Mouse (Mus musculus): Measurements from ENCODE around the gene Tmem266.

Gene Tmem266

DNA sequence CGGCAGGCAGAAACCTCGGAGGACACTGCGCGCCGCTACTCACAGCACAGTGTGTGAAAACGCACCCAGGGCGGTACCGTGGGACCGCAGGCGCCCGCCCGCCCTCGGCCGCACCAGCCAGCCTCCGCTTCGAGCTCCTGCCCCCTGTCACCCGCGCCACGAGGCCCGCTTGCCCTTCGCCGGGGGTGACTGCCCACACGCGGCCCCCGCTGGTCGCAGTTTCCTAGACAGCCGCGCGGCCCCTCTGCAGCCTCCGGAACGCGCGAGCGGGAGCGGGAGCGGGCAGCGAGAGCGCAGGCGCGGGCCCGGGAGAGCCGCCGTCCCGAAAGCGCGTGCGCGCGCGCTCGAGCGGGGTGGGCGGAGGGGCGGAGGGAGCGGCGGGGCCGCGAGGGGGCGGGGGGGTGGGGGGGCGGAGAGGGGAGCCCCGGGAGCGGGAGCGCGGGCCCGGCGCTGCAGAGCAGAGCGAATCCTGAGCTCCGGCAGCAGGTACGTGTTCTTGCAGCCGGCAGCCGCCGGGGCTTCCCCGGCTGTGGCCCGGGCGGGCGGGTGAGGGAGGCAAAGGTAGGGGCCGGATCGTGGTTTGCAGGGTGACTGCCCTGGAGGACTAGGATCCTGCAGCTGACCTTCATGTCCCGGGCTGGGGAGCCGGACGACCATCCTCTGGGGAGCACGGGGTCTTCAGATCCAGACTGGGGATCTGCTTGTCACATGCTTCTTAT, at the start of gene Tmem266, which contains the start of gene Nrg4:
Tmem266 (plus strand) TSS at position 399 of the 719 bp plus-strand sequence.
Nrg4 (minus strand) TSS at position 330 of the 719 bp plus-strand sequence.
- DNase-seq: peak; percentile 72 to 79

DNA sequence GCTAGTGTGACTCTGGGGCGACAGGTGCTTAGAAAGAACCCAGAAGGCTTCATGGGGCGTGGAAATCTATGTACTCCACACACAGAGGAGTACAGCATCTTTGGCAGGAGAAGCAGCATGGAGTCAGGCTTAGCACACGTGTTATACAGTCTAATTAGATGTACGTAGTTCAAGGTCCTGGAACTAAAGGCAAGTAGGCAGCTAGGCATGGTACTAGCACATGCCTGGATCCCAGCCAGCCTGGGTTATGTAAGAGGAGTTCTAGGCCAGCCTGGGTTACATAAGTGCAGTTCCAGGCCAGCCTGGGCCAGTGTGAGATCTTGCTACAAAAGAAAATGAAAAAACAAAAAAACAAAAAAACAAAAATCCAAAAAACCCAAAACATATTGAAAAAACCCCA, 49.2 kb upstream of the Tmem266 start:
- no peak for DNase-seq

DNA sequence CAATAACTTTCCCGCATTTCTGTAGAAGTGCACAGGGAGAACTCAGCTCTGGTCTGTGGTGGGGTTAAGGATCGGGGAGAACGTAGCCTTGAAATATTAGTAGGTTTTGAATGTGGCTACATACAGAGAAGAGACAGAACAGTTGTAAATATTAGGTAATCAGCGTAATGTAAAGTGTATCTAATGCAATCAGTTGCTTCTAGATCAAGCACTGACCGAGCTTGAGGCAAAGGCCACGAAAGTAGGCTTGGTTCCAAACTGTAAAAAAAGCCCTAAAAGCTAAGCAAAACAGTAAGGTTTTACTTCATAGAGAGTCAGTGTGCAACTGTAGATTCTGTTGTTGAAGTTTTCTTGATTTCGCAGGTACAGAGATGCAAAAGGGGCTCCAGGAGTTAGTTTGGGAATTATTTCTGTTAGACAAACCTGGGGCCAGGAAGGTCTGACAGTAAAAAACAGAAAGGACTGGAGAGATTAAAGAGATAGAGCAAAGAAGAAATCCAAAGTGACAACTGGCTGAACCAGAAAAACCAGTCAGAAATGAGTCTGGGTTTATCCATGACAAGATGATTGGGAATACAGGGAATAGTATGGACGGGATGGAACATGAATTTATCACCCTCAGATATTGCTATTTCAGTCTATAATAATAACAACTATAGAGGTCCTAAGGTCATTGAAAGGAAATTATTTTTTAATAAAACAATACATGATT, 47.4 kb upstream of the Tmem266 start:
- DNase-seq: no peak

DNA sequence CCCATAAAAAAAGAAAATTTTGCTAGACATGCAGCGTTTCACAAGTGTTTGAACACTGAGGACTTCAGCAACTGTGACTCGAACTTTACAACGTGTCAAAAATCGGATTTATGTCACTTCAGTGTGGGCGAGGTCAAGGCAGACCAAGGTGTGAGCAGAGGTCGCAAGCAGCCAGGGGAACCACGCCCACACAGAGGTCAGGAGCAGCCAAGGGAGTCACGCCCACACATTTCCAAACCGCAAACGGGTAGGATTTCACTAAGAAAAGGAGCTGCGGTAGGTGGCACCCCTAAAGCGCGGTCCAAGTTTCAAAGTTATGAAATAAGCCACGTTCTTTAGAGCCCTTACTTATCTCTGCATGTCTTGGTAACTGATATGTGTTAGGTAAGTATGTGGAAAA, 43.2 kb upstream of the Tmem266 start:
- peak; percentile 25 to 32 for DNase-seq

DNA sequence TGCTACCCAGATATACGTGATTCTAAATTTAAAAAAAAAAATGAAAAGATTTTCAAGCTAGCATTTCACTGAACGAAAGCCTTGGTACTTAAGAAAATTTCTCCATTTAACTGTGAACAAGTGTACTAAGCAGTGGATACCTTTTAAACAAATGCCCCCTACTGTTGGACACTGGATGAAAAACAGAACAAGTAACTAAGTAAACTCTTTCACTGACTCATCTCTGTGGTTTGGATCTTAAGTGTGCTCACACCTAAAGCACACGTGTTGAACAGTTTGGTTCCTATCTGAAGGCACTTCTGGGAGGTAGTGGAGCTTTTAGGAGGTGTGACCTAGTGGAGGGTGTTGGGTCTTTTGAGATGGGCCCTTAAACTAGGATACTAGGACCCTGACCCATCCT, 41.5 kb upstream of the Tmem266 start:
- DNase-seq: no peak

DNA sequence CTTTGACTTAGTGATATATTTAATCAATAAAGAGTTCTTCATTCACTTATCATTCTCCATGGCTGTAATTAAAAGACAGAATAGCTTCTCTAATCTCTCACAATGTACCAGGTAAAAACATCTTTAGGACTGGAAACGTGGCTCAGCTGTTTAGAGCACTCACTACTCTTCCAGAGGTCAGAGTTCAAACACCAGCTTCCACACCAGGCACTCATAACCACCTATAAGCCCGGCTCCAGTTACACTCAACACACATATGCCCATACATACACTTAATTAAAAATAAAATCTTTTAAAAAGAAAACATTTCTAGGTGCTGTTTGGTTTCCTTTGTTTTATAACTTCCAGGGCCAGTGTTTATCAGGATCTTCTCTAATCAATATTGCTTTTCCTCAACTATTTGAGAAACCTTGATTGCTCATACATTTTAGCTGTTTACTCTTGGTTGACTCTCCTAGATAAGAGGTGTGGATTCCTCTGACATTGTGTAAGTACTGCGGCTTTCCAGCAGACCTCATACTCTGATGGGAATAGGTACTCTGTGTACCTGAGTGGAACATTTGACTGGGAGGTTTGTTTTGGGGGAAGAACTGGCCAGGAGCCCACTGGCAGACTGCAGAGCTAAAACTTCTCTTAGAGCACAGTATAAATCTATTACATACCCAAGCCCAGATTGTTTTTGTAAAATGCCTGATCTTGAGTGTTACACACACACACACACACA, 37.1 kb upstream of the Tmem266 start:
- no peak for DNase-seq

DNA sequence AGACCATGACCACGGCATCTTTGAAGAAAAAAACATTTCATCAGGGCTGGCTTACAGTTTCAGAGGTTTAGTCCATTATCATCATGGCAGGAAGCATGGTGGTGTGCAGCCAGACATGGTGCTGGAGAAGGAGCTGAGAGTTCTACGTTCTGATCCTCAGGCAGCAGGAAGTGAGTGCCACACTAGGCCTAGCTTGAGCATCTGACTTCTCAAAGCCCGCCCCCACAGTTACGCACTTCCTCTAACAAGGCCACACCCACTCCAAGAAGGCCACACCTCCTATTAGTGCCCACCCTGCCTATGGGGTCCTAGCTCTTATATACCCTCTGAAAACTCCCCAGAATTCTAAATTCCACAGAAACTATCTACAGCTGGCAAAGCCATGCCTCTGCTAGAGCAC, 34.7 kb upstream of the Tmem266 start:
- DNase-seq: no peak

DNA sequence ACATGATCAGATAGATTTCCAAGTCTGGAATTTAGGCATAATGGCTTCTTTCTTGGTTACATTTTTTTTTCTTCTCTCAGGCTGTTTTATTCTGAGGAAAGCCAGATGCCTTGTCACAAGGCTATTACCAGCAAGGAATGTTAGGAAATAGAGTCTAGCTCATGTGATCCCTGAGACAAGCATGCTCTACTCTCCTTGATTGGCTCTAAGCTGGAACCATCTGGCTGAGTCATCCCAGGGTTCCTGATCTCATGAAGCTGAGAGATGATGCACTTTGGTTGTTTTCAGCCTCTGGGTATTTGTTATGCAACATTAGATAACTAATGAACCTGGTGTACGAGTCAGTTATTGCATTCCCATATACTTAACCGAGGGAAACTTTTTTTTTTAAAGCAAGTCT, 30.5 kb upstream of the Tmem266 start:
- DNase-seq: no peak

DNA sequence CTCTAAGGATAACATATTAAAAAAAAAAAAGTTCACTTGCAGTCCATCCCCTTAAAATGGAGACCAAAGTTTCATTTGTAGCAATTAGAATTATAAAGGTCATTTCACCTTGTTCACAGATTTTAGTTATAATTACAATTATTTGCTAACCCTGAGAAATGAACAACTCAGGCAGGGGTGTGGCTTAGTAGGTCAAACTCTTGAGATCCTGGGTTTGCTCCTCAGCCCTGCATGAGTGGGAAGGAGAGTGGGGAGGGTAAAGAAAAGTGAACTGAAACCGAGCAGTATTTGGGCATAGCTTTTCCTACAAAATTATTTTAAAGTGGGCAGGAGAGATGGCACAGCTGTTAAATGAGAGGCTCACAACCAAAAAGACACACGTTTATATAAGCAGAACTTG, 19.6 kb upstream of the Tmem266 start:
- DNase-seq: no peak

DNA sequence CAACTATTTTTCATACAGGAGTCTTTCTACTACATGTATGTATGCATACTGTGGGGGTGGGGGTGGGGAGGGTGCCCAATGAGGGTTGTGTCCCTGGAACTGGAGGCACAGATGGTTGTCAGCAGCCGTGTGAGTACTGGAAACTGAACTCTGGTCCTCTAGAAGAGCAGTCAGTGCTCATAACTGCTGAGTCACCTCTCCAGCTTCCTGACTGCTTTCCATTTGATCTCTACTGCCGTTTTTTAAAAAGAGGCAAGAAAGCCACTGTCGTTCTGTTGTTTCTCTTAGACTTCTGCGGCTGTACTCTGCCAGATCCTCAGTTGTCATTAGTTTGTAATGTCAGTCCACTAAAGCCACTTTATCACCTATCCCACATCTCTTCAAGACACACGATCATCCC, 19.2 kb upstream of the Tmem266 start:
- no peak for DNase-seq

DNA sequence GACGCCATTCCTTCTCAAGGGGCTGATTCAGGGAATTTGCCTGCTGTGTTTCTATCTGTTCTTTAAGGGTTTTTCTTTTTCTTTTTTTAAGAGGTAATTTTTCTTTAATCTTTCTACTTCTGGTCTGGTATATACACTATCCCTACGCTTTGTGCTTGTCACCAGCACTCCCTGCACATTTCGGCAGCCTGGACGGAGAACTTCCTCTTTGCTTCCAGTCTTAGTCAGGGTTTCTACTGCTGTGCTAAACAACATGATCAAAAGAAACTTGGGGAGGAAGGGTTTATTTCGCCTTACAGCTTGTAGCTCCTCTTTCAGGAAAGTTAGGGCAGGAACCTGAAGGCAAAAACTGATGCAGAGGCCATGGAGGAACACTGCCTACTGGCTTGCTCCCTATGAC, 18.3 kb upstream of the Tmem266 start:
- no peak for DNase-seq

DNA sequence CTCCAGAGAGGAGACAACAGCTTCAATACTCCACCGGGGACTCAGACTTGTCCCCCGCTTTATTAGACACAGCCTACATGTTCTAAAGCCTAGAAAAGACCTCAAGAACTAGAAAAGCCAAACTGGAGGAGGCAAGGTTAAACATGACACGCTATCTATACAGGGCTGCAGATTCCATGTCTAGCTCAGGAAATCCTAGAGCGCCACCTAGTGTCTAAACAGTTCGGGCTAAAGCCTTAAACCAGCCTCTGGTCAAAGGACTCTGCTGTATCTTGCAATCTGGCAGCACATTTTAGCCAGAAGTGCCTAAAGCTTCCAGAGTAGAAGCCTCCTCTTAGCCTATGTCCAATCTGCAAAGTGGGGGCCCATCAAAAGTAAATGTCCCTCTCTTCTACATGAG, 15.2 kb upstream of the Tmem266 start:
- DNase-seq: peak; percentile 35 to 41

DNA sequence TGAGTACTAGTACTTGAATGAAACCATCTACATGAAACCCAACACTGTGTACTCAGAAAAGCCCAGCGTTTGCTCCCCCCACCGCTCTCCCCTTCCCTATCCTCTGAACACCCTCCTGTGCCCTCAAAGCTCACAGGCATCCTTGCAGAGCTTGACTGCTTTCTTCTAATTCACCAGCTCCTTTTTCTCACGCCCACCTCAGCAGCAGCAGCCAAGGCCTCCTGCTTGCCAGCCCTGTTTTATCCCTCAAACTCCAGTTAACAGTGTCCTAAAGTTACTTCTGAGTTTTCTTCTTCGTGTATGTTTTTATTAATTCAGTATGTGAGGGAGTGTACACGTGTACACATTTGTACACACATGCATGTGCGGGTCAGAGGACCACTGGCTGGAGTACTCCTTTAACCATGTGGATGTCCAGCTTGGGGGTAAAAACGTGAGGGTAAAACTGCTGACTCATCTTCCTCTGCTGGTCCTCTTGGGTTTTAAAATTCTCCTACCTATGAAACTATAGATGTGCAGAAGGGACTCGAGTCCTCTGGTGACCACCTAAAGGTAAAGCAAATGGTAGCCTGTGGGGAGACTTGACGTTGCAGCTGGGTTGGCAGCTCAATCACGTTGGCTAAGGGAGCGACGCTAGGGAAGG, 13.0 kb upstream of the Tmem266 start:
- no peak for DNase-seq

DNA sequence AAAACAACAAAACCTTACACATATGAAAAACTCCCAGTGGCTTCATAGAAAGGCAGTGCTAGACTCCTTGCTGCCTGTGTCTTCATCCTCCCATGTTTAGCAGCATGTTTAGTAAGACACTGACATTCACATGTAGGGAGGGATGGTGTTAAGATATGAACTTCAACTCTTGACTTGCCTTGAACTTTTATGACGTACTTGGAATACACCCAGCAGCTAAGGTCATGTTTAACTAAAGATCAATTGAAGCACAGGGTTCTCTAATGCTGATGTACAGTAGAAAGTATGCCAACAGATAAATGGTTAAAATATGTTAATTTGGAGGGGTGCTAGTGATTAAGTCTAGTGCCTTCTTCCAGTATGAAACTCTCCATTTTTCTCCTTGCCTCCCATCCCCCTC, 4.1 kb upstream of the Tmem266 start:
- no peak for DNase-seq

DNA sequence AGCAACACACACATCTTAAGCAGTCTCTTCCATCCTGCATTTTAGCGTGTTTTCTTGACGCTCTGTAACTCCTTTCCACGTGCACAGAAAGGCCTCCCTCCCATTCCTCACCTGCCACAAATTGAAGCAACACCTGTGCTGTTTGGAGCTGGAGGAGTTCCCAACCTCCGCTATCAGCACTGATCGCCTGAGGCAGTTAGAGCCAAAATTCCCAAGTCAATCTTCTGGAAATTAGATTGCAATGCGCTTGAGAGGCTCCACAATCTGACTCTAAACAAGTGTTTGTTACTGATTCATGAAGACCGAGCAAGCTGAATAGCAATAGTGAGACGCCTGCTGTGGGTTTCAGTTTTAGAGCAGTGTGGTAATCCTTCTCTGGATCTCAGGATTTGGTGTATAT, 2.6 kb upstream of the Tmem266 start:
- no peak for DNase-seq

DNA sequence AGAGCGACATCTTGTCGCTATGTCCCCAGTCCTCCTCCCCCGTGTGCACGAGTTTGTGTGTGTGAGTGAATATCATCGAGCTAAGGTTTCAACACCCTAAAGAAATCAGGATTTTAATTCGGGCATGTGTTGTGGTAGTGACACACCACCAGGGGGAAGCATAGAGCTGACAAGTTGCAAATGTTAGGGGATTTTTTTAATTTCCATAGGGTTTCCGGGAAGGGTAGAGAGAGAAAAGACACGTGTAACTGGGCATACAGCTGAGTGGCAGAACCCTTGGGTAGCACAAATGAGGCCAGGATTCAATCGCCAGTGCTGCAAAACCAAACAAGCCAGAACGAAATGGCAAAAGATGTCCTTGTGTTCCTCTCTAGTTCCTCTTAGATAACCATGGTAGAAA, 2.2 kb upstream of the Tmem266 start:
- DNase-seq: no peak

DNA sequence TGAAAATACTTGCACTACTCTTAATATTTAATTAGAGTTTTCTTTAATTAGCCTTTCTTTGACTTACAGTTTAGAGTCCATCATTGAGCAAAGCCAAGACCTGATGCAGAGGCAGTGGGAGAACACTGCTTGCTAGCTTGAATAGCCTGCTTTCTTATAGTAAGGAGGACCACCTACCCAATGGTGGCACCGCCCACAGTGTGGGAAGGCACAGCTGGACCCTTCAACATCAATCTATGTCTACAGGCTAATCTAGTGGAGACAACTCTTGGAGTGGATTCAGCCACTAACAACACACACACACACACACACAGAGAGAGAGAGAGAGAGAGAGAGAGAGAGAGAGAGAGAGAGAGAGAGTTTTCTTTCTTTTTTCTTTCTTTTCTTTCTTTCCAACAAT, 1.7 kb upstream of the Tmem266 start:
- no peak for DNase-seq

DNA sequence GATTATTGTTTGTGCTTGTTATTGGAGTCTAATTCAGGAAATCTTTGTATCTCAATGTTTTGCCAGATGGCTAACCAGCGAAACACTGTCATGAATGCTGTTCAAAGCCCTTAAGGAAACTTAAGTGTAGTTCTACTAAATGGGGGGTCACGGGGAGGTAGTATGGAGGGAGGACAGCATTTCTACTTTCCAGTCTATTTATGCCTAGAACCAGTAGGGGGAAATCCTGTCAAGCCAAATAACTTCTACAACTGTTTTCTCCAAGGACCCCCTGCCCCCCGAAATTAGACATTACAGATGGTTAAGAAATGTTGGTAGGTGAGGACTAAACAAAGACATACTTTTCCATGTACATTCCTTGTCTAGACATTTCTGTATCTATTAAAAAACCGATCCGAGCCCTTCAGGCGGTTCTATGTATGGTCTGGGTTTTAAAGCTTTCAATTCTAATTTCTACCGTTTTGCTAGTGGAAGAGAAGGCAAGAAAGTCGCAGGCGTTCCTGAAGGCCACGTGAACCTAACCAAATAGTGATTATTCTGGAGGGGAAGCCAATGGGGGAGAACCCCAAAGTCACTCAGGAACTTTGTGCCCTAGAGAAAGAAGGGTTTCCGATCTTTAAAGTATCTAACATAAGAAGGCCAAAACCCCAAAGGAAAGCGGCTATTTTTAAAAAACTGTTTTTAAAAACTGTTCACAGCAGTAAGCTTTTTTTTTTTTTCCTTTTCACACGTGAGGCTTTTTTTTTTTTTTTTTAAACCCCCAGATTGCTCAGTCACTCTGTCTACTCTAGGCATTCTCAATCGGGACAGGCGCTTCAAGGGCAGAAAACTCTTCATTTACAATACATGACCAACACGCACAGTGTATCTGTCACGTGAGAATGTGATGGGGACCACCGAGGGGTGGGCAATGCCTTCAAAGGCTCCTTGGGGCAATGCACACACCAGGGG, 874 bp upstream of the Tmem266 start:
- no peak for DNase-seq

DNA sequence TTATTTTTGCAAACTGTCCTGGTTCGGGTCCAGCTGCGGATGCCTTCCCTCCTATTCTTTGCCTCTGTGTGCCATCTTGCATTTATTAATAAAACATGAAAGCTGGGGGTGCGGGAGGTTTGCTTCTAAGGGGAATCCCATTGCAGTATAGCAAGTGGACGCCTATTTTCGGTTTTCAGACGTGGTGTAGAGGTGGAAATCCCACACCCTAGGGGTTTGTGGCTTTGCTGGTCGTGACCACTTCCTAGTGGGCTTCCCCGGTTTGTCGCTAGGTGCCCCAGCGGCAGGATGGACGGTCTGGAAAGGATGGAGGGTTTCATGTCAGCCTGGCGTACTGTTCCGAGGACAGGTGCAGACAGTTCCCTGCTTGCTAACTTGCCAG, 512 bp downstream of the Tmem266 start:
- peak; percentile 4 to 25 for DNase-seq

DNA sequence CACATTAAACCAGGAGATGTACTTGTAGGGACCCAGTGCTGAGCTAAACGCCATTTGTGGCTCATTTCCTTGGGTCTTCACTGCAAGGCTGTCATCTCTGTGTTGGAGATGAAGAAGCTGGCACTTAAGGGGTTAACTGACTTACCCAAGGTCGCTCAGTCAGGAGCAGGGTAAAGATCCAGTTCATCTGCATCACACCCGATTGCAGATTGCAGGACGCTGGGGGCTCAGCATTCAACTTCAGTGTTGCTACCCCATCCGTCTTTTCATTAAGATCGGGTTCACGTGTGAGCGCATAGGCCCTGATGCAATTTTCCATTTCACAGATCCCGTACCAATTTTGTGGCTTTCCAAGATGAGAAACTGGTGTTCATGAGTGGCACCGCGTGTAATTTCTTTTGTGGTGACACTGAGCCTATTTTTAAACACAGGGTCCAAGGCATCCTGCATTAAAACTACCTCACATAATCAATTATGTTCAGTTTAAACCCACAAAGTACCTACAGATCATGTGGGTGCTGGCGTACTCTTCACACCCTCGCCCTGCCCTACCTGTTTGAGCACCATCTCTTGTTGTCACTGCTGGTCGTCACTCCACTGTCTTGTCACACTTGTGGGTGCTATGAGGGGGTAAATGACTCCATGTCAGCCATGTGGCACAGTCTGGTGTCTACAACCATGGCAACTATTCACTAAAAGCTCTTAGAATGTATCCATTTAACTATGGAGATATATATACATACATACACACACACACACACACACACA, 1.6 kb downstream of the Tmem266 start:
- DNase-seq: no peak

DNA sequence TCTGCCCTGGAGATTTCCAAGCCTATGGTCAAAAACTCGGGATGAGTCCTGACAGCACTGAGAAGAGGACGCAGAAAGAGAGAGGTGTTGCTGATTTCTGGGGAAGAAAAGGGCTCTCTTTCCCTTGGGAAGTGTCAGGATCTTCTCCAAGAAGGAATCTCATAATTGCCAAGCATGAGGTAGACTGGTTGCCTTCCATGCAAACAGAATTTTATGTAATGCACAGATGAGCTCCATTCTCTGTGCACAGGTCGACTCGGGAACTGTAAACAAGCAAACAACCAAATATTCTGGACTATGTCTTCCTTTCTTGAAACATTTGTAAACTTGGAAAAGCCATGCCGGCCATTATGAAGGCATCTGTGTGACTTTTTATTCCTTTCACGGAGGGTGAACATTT, 2.7 kb downstream of the Tmem266 start:
- DNase-seq: no peak

All from thymus, postnatal 36 days (tissue).